Mouse (Mus musculus): ENCODE data around the gene Pnpla8. TPM values are rescaled to one million over a fixed set of nuclear protein-coding genes. Genes with fewer than 3 reads are reported as not detected.
"Not testable (repeated sequence)": the region's sequence is repeated elsewhere in the genome, so short reads cannot be mapped to it uniquely, and the experiment has no call there.

Gene Pnpla8
- polyA plus RNA-seq (2014; fragmentation: Nextera tagmentation; extraction: Ambion mirVana), result 77.4 and 90.1 TPM in 2 replicates

DNA sequence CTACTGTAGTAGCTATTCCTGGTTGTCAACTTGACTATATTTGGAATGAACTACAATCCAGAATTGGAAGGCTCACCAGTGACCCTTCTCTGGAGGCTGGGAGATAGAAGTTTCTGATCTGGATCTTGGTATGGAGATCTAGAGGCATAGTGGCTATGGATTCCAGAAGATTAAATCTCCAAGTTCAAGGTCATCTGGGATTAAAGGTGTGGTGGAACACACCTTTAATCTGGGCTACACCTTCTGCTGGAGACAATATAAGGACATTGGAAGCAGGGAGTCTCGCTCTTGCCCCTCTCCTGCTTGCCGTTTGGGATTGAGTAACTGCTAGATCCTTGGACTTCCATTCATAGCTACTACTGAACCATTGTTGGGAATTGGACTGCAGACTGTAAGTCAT lies at the start of gene Pnpla8:
TSS of gene Pnpla8 (plus strand) at position 301 of the 400 bp plus-strand sequence.
- H3K9me3 ChIP-seq (ENCODE audit: control insufficient read depth, low read length); H3K36me3 ChIP-seq (ENCODE audit: control insufficient read depth, insufficient read depth, low read length); ATAC-seq (ENCODE audit: low FRiP score); DNase-seq (ENCODE audit: low spot score); H3K27ac ChIP-seq (ENCODE audit: low read depth, low read length); H3K4me1 ChIP-seq (replicated peaks; ENCODE audit: control insufficient read depth, insufficient read depth, low read length); H3K27me3 ChIP-seq (ENCODE audit: control insufficient read depth, insufficient read depth, low read length): not testable (repeated sequence)
- peak within 1 kb of the TSS; percentile 73 for H3K9ac ChIP-seq (ENCODE audit: low read depth, low read length)
- peak within 1 kb of the TSS; percentile 50 for H3K4me2 ChIP-seq (replicated peaks; ENCODE audit: low read depth, low read length)
- WGBS, result 93% methylated on average over 2 of the region's 2 CpGs
- H3K4me3 ChIP-seq (ENCODE audit: low read depth, low read length), result peak within 1 kb of the TSS; percentile 43

- Histone ChIP-seq H3K9ac (ENCODE audit: low read depth, low read length) (no peak overlapping the region), H3K4me1 (replicated peaks; ENCODE audit: control insufficient read depth, insufficient read depth, low read length) (no peaks in the 10 kb centered on the region), H3K9me3 (ENCODE audit: control insufficient read depth, low read length) (no peaks in the 10 kb centered on the region), H3K27ac (ENCODE audit: low read depth, low read length) (peak overlapping the region; percentile 47), H3K36me3 (ENCODE audit: control insufficient read depth, insufficient read depth, low read length) (no peaks in the 10 kb centered on the region), H3K4me2 (replicated peaks; ENCODE audit: low read depth, low read length) (peak overlapping the region; percentile 15; the same call in 1 of the 2 replicates), H3K4me3 (ENCODE audit: low read depth, low read length) (no peak overlapping the region), H3K27me3 (ENCODE audit: control insufficient read depth, insufficient read depth, low read length) (no peaks in the 10 kb centered on the region)
- 37% methylated on average over 10 of the region's 10 CpGs for WGBS
- ATAC-seq (ENCODE audit: low FRiP score) (peak; percentile 51), DNase-seq (ENCODE audit: low spot score) (peak; percentile 29)
Observed at GRCm38 (mm10) chr12:44176331-44177037, 44.7 kb upstream of the Pnpla8 start.

DNA sequence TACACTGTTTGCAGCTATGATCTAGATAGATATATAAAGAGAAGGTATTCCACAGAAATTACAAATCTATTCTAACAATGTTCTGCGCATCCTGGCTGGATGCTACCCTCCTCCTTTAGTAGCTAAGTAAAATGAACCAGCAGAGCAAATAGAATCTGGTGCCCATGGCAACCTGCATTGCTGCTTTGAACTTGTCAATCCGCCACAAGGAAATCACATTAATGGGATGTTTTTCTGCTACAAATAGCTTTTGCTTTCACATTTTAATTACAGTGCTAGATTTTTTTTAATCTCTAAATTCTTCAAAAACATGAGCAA lies 44.2 kb upstream of the Pnpla8 start:
- Histone ChIP-seq H3K9me3 (ENCODE audit: control insufficient read depth, low read length) (no peaks in the 10 kb centered on the region), H3K4me1 (replicated peaks; ENCODE audit: control insufficient read depth, insufficient read depth, low read length) (no peaks in the 10 kb centered on the region), H3K4me2 (replicated peaks; ENCODE audit: low read depth, low read length) (no peak overlapping the region), H3K27me3 (ENCODE audit: control insufficient read depth, insufficient read depth, low read length) (no peaks in the 10 kb centered on the region), H3K9ac (ENCODE audit: low read depth, low read length) (no peak overlapping the region), H3K4me3 (ENCODE audit: low read depth, low read length) (no peak overlapping the region), H3K36me3 (ENCODE audit: control insufficient read depth, insufficient read depth, low read length) (no peaks in the 10 kb centered on the region), H3K27ac (ENCODE audit: low read depth, low read length) (0 out of 2 replicates have a peak overlapping the region, but pooled peaks have one; percentile 0)
- WGBS, result 46% methylated on average over 2 of the region's 2 CpGs
- ATAC-seq (ENCODE audit: low FRiP score) (peak; percentile 57), DNase-seq (ENCODE audit: low spot score) (peak; percentile 16)

- no peak overlapping the region for H3K27ac ChIP-seq (ENCODE audit: low read depth, low read length)
- H3K36me3 ChIP-seq (ENCODE audit: control insufficient read depth, insufficient read depth, low read length), result no peaks in the 10 kb centered on the region
- no peak overlapping the region for H3K4me2 ChIP-seq (replicated peaks; ENCODE audit: low read depth, low read length)
- no peaks in the 10 kb centered on the region for H3K4me1 ChIP-seq (replicated peaks; ENCODE audit: control insufficient read depth, insufficient read depth, low read length)
- WGBS, result 62% methylated on average over 9 of the region's 9 CpGs
- H3K27me3 ChIP-seq (ENCODE audit: control insufficient read depth, insufficient read depth, low read length), result no peaks in the 10 kb centered on the region
- H3K9ac ChIP-seq (ENCODE audit: low read depth, low read length), result no peak overlapping the region
- DNase-seq (ENCODE audit: low spot score) (peak; percentile 66), ATAC-seq (ENCODE audit: low FRiP score) (peak; percentile 87)
- H3K9me3 ChIP-seq (ENCODE audit: control insufficient read depth, low read length), result no peaks in the 10 kb centered on the region
- no peak overlapping the region for H3K4me3 ChIP-seq (ENCODE audit: low read depth, low read length)
Observed at GRCm38 (mm10) chr12:44181081-44181982, 39.8 kb upstream of the Pnpla8 start.

DNA sequence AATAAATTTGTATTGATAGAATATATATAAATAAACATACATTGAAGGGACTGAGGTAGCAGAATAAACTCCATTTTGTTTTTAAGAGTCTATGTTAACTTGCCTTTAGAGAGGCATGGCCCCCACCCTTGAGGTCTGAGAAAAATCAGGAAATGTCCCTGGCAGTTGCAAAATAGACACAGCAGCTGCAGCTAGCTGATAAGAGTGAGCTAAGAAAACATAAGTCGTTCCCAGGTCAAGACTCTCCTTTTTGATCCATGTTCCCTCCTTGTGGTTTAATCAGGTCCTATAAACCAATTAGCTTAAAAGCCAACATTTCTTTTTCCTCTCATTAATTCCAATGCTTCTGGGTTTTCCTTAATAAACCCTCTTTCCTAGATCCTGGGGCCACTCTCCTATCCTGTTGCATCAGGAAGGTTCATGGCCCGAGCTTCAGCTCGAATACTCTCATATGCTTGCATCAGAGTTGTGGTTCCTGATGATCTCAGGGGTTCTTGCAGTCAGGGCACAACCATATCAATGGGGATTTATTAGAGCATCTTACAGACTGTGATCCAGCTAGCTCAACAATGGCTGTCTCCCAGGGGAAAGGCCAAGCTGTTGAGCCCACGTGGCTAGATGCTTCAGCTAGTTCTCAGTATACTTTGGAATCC lies 23.2 kb upstream of the Pnpla8 start:
- H3K27me3 ChIP-seq (ENCODE audit: control insufficient read depth, insufficient read depth, low read length), result no peaks in the 10 kb centered on the region
- DNase-seq (ENCODE audit: low spot score), result no peak
- H3K36me3 ChIP-seq (ENCODE audit: control insufficient read depth, insufficient read depth, low read length), result no peaks in the 10 kb centered on the region
- H3K4me2 ChIP-seq (replicated peaks; ENCODE audit: low read depth, low read length), result no peak overlapping the region
- H3K27ac ChIP-seq (ENCODE audit: low read depth, low read length), result no peak overlapping the region
- 70% methylated on average over 4 of the region's 4 CpGs for WGBS
- no peaks in the 10 kb centered on the region for H3K4me1 ChIP-seq (replicated peaks; ENCODE audit: control insufficient read depth, insufficient read depth, low read length)
- H3K9me3 ChIP-seq (ENCODE audit: control insufficient read depth, low read length), result no peaks in the 10 kb centered on the region
- H3K4me3 ChIP-seq (ENCODE audit: low read depth, low read length), result no peak overlapping the region
- ATAC-seq (ENCODE audit: low FRiP score), result no peak
- no peak overlapping the region for H3K9ac ChIP-seq (ENCODE audit: low read depth, low read length)

GRCm38 (mm10) chr12:44209141-44209823 lies 11.9 kb upstream of the Pnpla8 start:
- peak overlapping the region; percentile 86 for H3K27ac ChIP-seq (ENCODE audit: low read depth, low read length)
- peak overlapping the region; percentile 90 for H3K9ac ChIP-seq (ENCODE audit: low read depth, low read length)
- peak overlapping the region; percentile 91 for H3K4me3 ChIP-seq (ENCODE audit: low read depth, low read length)
- DNase-seq (ENCODE audit: low spot score) (peak; percentile 65), ATAC-seq (ENCODE audit: low FRiP score) (no peak; the same call in 1 of the 2 replicates)
- H3K36me3 ChIP-seq (ENCODE audit: control insufficient read depth, insufficient read depth, low read length), result no peaks in the 10 kb centered on the region
- no peaks in the 10 kb centered on the region for H3K9me3 ChIP-seq (ENCODE audit: control insufficient read depth, low read length)
- peak overlapping the region; percentile 43 for H3K4me2 ChIP-seq (replicated peaks; ENCODE audit: low read depth, low read length)
- no peaks in the 10 kb centered on the region for H3K4me1 ChIP-seq (replicated peaks; ENCODE audit: control insufficient read depth, insufficient read depth, low read length)
- H3K27me3 ChIP-seq (ENCODE audit: control insufficient read depth, insufficient read depth, low read length), result no peaks in the 10 kb centered on the region
- 1% methylated on average over 35 of the region's 37 CpGs for WGBS

- DNase-seq (ENCODE audit: low spot score), result peak; percentile 100
- no peaks in the 10 kb centered on the region for H3K36me3 ChIP-seq (ENCODE audit: control insufficient read depth, insufficient read depth, low read length)
- H3K27ac ChIP-seq (ENCODE audit: low read depth, low read length), result peak within 1 kb of the TSS; percentile 86
- H3K9me3 ChIP-seq (ENCODE audit: control insufficient read depth, low read length), result no peaks in the 10 kb centered on the region
- peak within 1 kb of the TSS; percentile 91 for H3K4me3 ChIP-seq (ENCODE audit: low read depth, low read length)
- peak within 1 kb of the TSS; percentile 43 for H3K4me2 ChIP-seq (replicated peaks; ENCODE audit: low read depth, low read length)
- no peaks in the 10 kb centered on the region for H3K27me3 ChIP-seq (ENCODE audit: control insufficient read depth, insufficient read depth, low read length)
- 1% methylated on average over 76 of the region's 77 CpGs for WGBS
- H3K4me1 ChIP-seq (replicated peaks; ENCODE audit: control insufficient read depth, insufficient read depth, low read length), result no peaks in the 10 kb centered on the region
- peak; percentile 98 for ATAC-seq (ENCODE audit: low FRiP score)
- peak within 1 kb of the TSS; percentile 90 for H3K9ac ChIP-seq (ENCODE audit: low read depth, low read length)
Observed at GRCm38 (mm10) chr12:44209824-44210752, 11.1 kb upstream of the Pnpla8 start, which contains the start of gene Dnajb9. Gene Dnajb9, minus strand, starts transcription at chr12:44210326.

Measured in hindbrain, embryonic 11.5 days (tissue).